Mouse (Mus musculus) macrophage (primary cell): ENCODE data around the gene Rab25. TPM values are rescaled to one million over a fixed set of nuclear protein-coding genes. Genes with fewer than 3 reads are reported as not detected.
"Not testable (repeated sequence)": the region's sequence is repeated elsewhere in the genome, so short reads cannot be mapped to it uniquely, and the experiment has no call there.

Experiments
- H3K27ac ChIP-seq: fragments of 350-480 bp; formaldehyde crosslinking; 2 replicates; pipeline ENCODE4 v1.9.0; 2021
- H3K36me3 ChIP-seq: fragments of 350-480 bp; formaldehyde crosslinking; 2 replicates; pipeline ENCODE4 v1.9.0; 2021; ENCODE audit errors: inconsistent target
- H3K4me3 ChIP-seq: fragments of 350-480 bp; formaldehyde crosslinking; 2 replicates; pipeline ENCODE4 v1.9.0; 2021; ENCODE audit errors: inconsistent target
- H3K79me2 ChIP-seq: fragments of 350-480 bp; formaldehyde crosslinking; 2 replicates; pipeline ENCODE4 v1.9.0; 2021; ENCODE audit errors: inconsistent target
- WGBS: methylation state at CpG from one replicate; pipeline ENCODE4 v1.1.7; 2026; ENCODE audit warnings: inconsistent platforms; ENCODE audit not compliant: missing documents; 5-methylcytosine and 5-hydroxymethylcytosine counted together
- polyA plus RNA-seq: library from polyadenylated mRNA; stranded (reverse); fragments of 250-400 nt; gene quantifications from 3 replicates; pipeline ENCODE4 v1.2.4, GENCODE M21; 2018; ENCODE audit warnings: inconsistent platforms
- total RNA-seq, 78 experiments: library from RNA; depleted of rRNA; stranded (reverse); fragments of 250-400 nt; gene quantifications; 1 replicate in 9 of 78; 2 replicates in 24 of 78; 3 replicates in 43 of 78; 4 replicates in 2 of 78; pipeline ENCODE4 v1.2.4; 2018; ENCODE audit warnings: inconsistent platforms in 56 of 78

Rab25 gene
- 1 to 10 TPM in 8 of 26 experiments, not detected in 18; 1.2 to 4.1 (median 2.6) TPM for total RNA-seq (2018; cell fraction: chromatin; rRNA removed)
- total RNA-seq (2018; cell fraction: cytosol; rRNA removed): not detected
- 1 to 10 TPM in 2 of 26 experiments, under 1 TPM in 2, not detected in 22; 0.72 to 2.6 (median 0.99) TPM for total RNA-seq (2018; cell fraction: nucleus; rRNA removed)
- not detected in 3 replicates for polyA plus RNA-seq

DNA sequence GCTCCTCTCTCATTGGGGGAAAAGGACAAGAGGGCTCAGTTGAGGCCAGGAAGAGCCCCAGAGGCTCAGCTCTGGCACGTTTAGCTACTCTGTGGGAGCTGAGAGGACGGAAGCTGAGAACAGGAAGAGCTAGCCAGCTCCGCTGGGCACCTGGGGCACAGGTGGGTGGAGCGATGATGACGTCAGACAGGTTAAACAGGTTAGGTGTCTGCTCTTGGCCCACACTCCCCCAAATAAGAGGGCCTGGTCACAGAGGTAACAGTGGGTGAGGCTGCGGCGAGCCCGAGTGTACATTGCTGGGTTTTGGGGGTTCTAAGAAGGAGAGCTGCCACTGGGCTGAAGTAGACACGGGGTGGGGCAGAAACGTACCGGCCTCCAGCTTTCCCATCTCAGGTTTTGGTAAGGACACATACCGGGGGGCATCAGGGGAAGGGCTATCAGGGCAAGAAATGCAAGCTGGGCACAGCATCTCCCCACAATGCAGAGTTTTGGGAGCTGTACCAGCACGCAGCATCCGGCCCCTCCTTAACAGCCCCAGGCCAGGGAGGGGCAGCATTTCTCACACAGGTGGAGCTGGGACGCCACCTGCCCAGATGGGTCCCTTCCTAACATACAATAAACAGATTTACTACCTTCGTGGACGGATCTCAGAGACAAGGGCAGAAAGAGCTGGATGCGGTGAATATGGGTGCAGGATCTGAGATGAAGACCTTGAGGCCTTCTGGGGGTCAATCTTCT, at the start of gene Rab25:
Gene Rab25 (minus strand): TSS at position 121 of the 738 bp plus-strand sequence.
- Histone ChIP-seq H3K79me2 (peaks cover 18% of the 10 kb centered on the region), H3K27ac (no peak within 1 kb of the TSS), H3K36me3 (peaks cover 10% of the 10 kb centered on the region; the same call in 1 of the 2 replicates), H3K4me3 (no peak within 1 kb of the TSS)
- WGBS: 94% methylated on average over 16 of the region's 18 CpGs

DNA sequence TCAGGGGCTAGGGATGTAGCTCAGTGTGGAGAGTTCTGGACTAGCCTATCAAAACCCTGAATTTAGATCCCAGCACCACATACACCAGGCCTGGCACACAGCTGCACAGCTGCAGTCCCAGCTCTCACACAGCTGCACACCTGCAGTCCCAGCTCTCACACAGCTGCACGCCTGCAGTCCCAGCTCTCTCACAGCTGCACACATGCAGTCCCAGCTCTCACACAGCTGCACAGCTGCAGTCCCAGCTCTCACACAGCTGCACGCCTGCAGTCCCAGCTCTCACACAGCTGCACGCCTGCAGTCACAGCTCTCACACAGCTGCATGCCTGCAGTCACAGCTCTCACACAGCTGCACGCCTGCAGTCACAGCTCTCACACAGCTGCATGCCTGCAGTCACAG, 48.4 kb upstream of the Rab25 start:
- not testable (repeated sequence) for H3K36me3 ChIP-seq, H3K27ac ChIP-seq, H3K4me3 ChIP-seq, H3K79me2 ChIP-seq
- WGBS: 97% methylated on average over 3 of the region's 4 CpGs

DNA sequence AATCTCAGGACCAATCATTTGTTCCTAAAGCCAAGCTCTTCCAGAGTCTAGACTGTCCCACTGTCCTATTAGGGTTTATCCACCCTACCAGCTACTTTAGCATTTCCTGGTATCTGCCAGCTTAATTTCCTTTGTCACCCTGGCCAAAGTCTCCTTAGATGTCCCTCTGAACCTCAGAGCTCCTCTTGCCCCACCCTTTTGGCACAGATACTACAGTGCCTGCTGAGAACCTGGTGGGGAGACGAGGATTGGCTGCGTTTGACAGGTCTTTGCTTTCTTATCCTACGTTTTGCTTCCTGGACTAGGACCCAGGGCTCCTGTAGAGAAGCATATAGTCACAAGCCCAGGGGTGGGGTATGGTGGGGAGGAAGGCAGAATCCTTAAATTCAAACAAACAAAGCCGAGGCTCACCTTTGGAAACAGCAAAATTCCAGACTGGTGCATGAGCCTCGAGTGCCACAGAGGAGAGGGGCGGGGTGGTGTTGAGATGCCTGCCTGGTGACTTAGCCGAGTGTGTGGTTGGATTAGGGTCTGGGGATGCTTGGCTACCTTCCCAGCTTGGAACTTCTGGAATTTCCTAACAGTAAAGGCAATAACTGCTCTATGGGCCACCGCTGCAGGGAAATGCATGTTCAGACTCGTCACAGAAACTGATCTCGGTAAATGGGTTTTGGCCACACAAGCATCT, 45.9 kb upstream of the Rab25 start:
- WGBS: 89% methylated on average over 9 of the region's 10 CpGs
- Histone ChIP-seq H3K4me3 (no peak overlapping the region), H3K36me3 (no peaks in the 10 kb centered on the region), H3K27ac (no peak overlapping the region), H3K79me2 (no peaks in the 10 kb centered on the region)

DNA sequence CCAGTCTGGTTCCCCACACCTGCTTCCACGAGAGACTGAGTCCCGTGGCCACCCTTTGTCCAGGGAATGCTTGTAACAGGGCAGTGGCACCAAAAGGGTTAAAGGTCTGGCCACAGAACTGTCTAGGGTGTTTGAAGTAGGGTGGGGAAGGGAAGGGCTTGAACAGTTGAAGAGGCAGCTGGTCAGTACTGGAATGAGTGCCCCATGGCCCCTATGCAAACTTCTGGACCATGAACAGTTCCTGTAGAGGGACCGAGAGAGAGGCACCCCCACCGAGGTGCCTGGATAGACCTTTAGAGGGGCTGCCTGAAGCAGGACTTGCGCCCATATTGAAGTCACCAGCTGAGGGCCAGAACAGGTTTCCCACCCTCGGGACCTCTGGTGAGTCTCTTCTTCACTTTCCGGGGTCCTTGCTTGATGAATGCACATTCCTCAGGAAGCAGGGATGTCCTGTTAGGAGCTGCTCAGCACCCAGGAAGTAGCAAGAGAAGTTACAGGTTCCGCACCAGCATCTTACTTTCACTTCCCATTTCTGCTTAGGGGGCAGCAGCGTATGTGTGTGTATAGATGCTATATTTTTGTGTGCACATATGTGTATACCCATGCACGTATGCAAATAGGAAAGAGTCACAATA, 45.0 kb upstream of the Rab25 start:
- Histone ChIP-seq H3K27ac (peak overlapping the region; percentile 40), H3K4me3 (no peak overlapping the region), H3K79me2 (no peaks in the 10 kb centered on the region), H3K36me3 (peaks cover 4% of the 10 kb centered on the region)
- WGBS: 13% methylated on average over 10 of the region's 10 CpGs

DNA sequence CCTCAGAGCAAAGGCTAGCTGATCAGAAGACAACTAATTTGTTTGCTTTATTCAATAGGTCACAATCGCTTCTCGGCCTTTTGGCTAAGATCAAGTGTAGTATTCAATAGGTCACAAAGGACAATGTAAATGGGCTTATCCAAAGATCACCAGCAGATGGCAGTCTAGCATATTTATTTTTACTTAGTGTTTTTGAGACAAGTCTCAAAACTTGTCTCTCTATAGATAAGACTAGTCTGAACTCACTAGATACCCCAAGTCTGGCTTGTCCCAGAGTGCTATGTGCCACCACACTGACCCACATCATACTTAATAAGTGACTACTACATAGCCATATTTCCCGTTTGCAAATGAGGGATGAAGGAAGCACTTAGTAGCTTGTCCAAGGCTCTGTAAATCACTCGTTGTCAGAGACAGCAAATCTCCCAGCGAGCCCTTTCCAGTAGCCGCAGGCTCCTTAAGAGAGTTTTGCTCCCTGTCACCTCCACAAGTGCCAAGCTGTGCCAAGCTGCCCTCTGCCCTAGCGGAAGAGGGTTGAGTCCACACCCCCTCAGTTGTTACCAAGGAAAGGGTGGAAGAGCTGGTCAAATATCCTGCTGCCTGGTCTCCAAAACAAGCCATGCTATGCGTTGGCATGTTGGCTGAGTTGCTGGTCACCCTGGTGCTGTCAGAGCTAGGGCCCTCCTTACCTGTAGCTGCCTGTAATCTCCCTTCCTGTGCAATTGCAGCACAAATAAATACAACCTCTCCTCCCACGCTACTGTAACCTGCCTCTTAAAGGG, 44.0 kb upstream of the Rab25 start:
- peak overlapping the region; percentile 7 for H3K4me3 ChIP-seq
- 8% methylated on average over 9 of the region's 9 CpGs for WGBS

DNA sequence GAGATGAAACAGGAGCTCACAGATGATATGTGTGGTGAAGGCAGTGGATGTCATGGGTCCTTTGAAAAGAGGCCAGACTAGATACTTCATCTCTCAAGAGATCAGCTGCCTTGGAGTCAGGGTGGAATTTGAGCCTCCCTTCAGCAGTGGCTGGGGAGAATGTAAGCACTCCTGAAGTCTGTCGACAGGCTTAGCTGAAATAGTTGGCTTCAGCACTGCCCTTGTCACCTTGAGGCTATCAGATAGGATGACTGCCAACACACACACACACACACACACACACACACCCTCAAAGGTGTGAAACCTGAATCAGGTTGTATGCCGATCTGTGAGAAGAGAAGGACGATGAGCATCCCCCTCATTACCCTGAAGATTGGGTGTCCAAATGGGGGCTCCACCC, 42.9 kb upstream of the Rab25 start:
- Histone ChIP-seq H3K4me3 (no peak overlapping the region), H3K36me3 (peaks cover 23% of the 10 kb centered on the region), H3K79me2 (no peaks in the 10 kb centered on the region), H3K27ac (no peak overlapping the region)
- 94% methylated on average over 3 of the region's 3 CpGs for WGBS

More for the DNA sequence above, 44.0 kb upstream of the Rab25 start:
- peak overlapping the region; percentile 40 for H3K27ac ChIP-seq
- H3K79me2 ChIP-seq: no peaks in the 10 kb centered on the region
- H3K36me3 ChIP-seq: peaks cover 13% of the 10 kb centered on the region

DNA sequence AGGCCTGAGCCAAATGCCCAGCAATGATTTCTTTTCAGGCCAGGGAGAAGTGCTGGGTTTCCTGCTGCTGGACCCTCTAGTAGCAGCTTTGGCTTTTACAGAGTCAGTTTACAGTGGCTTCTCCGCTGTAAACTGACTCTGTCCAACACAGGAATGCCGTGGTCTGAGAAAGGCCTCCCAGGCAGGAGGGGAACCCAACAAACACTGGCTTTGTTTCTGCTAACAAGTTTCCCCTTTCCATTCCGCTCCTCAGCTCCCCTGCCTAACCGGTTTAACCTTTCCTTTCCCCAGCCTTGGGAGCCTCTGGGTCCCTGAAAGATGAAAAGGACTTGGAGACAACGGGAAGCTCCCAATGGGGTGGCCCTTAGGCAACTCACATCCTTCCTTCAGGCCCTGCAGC, 42.1 kb upstream of the Rab25 start:
- H3K4me3 ChIP-seq: no peak overlapping the region
- H3K36me3 ChIP-seq: peaks cover 30% of the 10 kb centered on the region
- 79% methylated on average over 5 of the region's 5 CpGs for WGBS
- no peaks in the 10 kb centered on the region for H3K79me2 ChIP-seq
- H3K27ac ChIP-seq: no peak overlapping the region

DNA sequence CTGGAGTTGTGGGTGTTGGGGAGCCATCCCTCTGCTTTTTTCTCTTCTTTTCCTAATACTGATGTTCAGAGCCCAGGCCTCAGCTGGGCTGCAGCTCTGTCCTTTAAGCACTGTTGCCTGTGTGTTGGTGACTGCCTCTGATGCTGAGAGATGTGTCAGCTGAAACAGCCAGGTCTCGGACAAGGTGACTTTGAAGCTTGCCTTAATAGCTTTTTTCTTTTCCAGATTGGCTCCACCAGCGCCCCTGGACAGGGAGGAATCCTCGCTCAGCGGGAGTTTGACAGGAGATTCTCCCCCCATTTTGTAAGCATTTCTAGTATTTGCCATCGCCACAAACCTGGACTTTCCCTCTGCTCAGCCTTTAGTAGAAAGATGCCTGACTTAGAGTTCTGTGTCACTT, 38.5 kb upstream of the Rab25 start:
- H3K4me3 ChIP-seq: no peak overlapping the region
- 95% methylated on average over 5 of the region's 5 CpGs for WGBS
- H3K36me3 ChIP-seq: peaks cover 50% of the 10 kb centered on the region
- peaks cover 7% of the 10 kb centered on the region; the same call in 1 of the 2 replicates for H3K79me2 ChIP-seq
- H3K27ac ChIP-seq: no peak overlapping the region

DNA sequence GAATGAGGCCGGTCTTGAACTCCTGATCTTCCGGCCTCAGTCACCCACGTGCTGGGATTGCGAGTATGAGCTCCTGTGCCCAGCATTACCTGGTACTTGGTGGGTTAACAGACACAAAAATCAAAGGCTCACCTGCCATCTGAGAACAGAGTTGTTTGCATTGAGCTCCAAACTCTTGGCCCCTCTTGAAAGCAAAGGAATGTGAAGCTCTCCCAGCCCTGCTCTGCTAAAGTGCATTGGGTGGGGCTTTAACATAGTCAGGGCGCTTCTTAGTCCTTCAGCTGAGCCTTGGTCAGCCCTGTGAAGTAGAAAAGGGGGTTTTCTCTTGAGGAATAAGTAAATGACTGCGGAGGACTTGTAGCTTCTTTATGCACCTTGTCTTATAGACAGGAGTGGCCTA, 37.7 kb upstream of the Rab25 start:
- no peak overlapping the region for H3K27ac ChIP-seq
- peaks cover 14% of the 10 kb centered on the region for H3K79me2 ChIP-seq
- H3K36me3 ChIP-seq: peaks cover 50% of the 10 kb centered on the region
- WGBS: 94% methylated on average over 6 of the region's 6 CpGs
- no peak overlapping the region for H3K4me3 ChIP-seq

DNA sequence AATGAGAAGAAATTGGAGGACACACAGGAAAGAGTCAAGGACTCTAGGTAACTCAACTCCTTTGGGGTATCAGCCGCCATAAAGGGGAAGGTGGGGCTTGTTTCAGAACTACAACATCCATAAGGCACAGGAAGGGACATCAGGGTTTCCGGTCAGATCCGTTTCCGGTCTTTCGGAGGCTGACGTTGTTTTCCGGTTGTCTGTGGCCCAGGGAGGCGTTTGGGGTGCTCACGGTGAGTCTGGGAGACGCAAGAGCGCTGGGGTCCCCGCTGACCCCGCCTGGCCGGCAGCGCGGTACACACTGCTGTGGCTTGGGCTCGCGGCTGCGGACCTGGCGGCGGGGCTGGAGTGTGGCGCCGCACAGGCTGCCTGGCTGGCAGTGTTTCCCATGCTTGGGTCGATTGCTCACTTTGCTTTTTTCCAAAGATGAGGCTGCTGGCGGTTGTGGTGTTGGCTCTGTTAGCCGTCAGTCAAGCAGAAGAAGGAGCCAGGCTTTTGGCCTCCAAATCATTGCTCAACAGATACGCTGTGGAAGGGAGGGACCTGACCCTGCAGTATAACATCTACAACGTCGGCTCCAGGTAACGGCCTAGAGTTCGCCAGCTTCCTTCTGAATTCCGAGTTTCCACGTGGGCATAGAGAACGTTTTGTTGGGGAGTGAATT, 31.5 kb upstream of the Rab25 start:
- Histone ChIP-seq H3K27ac (no peak overlapping the region), H3K79me2 (peaks cover 26% of the 10 kb centered on the region), H3K36me3 (peaks cover 20% of the 10 kb centered on the region), H3K4me3 (peak overlapping the region; percentile 71)
- under 1% methylated on average over 30 of the region's 34 CpGs for WGBS

DNA sequence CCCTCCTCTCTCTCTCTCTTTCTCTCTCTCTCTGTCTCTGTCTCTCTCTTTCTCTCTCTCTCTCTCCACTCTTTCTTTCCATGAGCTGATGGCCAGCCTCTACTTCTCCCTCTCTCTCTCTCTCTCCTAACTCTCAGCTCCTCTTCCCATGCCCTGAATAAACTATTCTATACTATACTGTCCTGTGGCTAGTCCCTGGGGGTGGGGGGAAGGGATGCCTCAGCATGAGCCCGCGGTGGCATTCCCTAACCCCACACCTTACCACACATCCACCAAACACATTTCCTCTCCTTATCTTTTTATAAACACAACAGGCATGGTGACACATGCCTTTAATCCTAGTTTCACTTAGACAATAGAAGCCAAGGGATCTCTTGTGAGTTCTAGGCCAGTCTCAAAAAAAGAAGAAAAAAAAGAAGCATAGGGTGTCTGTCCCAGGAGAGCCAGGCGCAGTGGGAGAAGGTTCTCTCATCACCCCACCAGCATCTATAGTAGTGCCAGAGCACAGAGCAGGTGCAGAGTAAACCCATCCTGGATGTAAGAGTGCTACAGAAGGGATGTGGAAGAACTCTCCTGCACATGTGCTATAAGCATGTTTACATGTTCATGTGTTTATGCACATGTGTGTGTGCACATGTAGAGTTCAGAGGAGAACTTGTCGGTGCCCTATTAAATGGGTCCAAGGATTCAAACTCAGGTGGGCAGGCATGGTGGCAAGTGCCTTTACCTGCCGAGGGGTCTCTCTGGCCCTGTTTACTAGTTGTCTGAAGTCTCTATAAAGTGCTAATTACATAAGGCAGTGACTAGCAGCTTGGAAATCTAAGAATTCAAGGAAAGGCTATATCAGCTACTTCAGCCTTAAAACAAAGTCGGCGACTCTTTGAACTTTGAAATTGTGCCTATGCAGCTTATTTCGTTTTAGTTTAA, 30.7 kb upstream of the Rab25 start:
- Histone ChIP-seq H3K4me3 (peak overlapping the region; percentile 71), H3K36me3 (peaks cover 15% of the 10 kb centered on the region), H3K79me2 (peaks cover 26% of the 10 kb centered on the region), H3K27ac (no peak overlapping the region)
- WGBS: 56% methylated on average over 8 of the region's 8 CpGs

DNA sequence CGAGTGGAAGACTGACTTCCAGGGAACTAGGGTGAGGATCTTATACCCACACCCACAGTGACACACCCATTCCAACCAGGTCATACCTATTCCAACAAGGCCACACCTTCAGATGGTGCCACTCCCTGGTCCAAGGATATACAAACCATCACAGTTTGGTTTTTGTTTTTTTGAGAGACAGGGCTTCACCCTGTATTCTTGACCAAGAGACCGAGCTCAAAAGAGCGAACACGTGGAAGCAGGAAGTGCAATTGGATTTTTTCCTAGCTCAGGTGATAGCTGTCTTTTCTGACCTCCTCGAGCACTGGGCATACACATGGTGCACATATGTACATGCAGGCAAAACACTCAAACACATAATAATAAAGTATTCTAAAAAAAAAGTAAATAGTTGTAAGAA, 29.7 kb upstream of the Rab25 start:
- 83% methylated on average over 5 of the region's 5 CpGs for WGBS
- H3K79me2 ChIP-seq: peaks cover 21% of the 10 kb centered on the region

DNA sequence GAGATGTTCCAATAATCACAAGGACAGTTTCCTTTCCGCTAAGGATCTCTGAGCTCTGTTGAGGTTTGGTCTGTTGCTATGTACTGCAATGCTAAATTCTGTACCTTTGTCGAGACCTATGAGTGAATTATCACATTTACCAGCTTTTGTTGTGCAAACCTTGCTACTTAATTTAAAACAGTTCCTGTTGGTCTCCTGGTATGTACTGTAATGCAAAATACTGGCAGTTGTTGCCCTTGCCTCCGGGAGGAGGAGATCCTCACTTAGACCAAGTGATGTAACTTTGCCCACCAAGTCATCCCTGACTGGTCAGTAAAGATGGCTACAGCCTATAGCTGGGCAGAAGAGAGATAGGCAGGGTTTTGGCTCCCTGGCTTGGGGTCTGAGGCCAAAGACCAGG, 27.4 kb upstream of the Rab25 start, which contains the start of gene Ssr2:
Gene Ssr2 (plus strand): TSS at position 337 of the 400 bp plus-strand sequence.
- H3K27ac ChIP-seq: no peak within 1 kb of the TSS
- WGBS: 90% methylated on average over 3 of the region's 3 CpGs
- no peaks in the 10 kb centered on the region for H3K36me3 ChIP-seq
- H3K4me3 ChIP-seq: no peak within 1 kb of the TSS
- H3K79me2 ChIP-seq: peaks cover 9% of the 10 kb centered on the region

More for the DNA sequence above, 29.7 kb upstream of the Rab25 start:
- not testable (repeated sequence) for H3K4me3 ChIP-seq, H3K36me3 ChIP-seq, H3K27ac ChIP-seq
